In genomic region chr10:114739916-114740315, GRCm38 (mm10) we compare ENCODE assay signal across 25 mouse cellular contexts.
DNase-seq lines count a peak whose midpoint lies in the region; ATAC-seq and TF ChIP-seq lines count a peak whose summit lies in the region.
"Had no signal": no experiment of that assay in that cellular context is flagged by ENCODE, and none has a peak within 500 bp of the region (broad histone marks: within the 10 kb centered on the region; RNA-seq: fewer than 3 reads in every experiment).

No protein-coding gene starts in this region.

- no peaks in the 10 kb centered on the region for H3K9me3 ChIP-seq in liver, postnatal 0 days (ENCODE audit: low read length)
- H3K9me3 ChIP-seq: embryonic facial prominence, embryonic 10.5 days; embryonic facial prominence, embryonic 13.5 days; forebrain, embryonic 12.5 days; forebrain, embryonic 15.5 days; heart, embryonic 10.5 days; heart, embryonic 13.5 days; hindbrain, embryonic 12.5 days; hindbrain, embryonic 15.5 days had no signal

- DNase-seq in adrenal gland, postnatal 14 days = peak; percentile 12
- no peak for DNase-seq in adrenal gland, postnatal 25 days
- peak; percentile 39 to 52 for DNase-seq in cerebellum, adult 18-20 months
- no peak for DNase-seq in cerebellum, adult 8-10 months
- peak; percentile 6 for DNase-seq in liver, adult 2 months (ENCODE audit: extremely low read depth, low read depth, low spot score)
- DNase-seq in liver, postnatal 0 days = no peak
- no peak for DNase-seq in ovary, adult 18-20 months (ENCODE audit: low spot score)
- DNase-seq: B cell, adult 2 months; embryo, embryonic 11 days; gastrocnemius, postnatal 25 days; heart, adult 2 months; kidney, adult 2 months had no signal

- no peak overlapping the region for H3K9ac ChIP-seq in liver, adult 2 months (ENCODE audit: low read depth, low read length)
- H3K9ac ChIP-seq in liver, postnatal 0 days (replicated peaks) = no peak overlapping the region
- H3K9ac ChIP-seq: embryonic facial prominence, embryonic 13.5 days; forebrain, embryonic 12.5 days; forebrain, embryonic 15.5 days; heart, embryonic 13.5 days; hindbrain, embryonic 12.5 days; hindbrain, embryonic 15.5 days had no signal

- no peak for TF ChIP-seq POLR2A in liver, adult 2 months (IDR thresholded peaks at IDR 0.05; ENCODE audit: extremely low read depth, insufficient read depth, low read length)

- H3K4me2 ChIP-seq in liver, postnatal 0 days (ENCODE audit: low read depth, low read length) = no peak overlapping the region
- H3K4me2 ChIP-seq: embryonic facial prominence, embryonic 13.5 days; forebrain, embryonic 12.5 days; forebrain, embryonic 15.5 days; heart, embryonic 13.5 days; hindbrain, embryonic 12.5 days; hindbrain, embryonic 15.5 days had no signal

- H3K36me3 ChIP-seq in liver, adult 2 months (ENCODE audit: control insufficient read depth, insufficient read depth, low read length) = no peaks in the 10 kb centered on the region
- no peaks in the 10 kb centered on the region for H3K36me3 ChIP-seq in liver, postnatal 0 days (replicated peaks; ENCODE audit: insufficient read depth, low read length)
- H3K36me3 ChIP-seq: embryonic facial prominence, embryonic 10.5 days; embryonic facial prominence, embryonic 13.5 days; forebrain, embryonic 12.5 days; forebrain, embryonic 15.5 days; G1E; heart, embryonic 10.5 days; heart, embryonic 13.5 days; hindbrain, embryonic 12.5 days; hindbrain, embryonic 15.5 days had no signal

- no peaks in the 10 kb centered on the region for H3K4me1 ChIP-seq in liver, adult 2 months (ENCODE audit: control insufficient read depth, insufficient read depth, low read length)
- H3K4me1 ChIP-seq in liver, postnatal 0 days (ENCODE audit: insufficient read depth) = no peaks in the 10 kb centered on the region
- H3K4me1 ChIP-seq: forebrain, embryonic 12.5 days; forebrain, embryonic 15.5 days; heart, embryonic 10.5 days; heart, embryonic 13.5 days; hindbrain, embryonic 12.5 days; hindbrain, embryonic 15.5 days had no signal

- ATAC-seq in liver, postnatal 0 days = no peak
- ATAC-seq: forebrain, embryonic 15.5 days; intestine, postnatal 0 days; Patski had no signal

- no peaks in the 10 kb centered on the region for H3K79me2 ChIP-seq in liver, adult 2 months (ENCODE audit: control insufficient read depth, insufficient read depth, low read length)

- no peak overlapping the region for H3K27ac ChIP-seq in liver, adult 2 months (replicated peaks; ENCODE audit: insufficient read depth, low read depth, low read length)
- H3K27ac ChIP-seq in liver, postnatal 0 days (ENCODE audit: low read depth) = no peak overlapping the region
- H3K27ac ChIP-seq: embryonic facial prominence, embryonic 10.5 days; embryonic facial prominence, embryonic 13.5 days; forebrain, embryonic 12.5 days; forebrain, embryonic 15.5 days; heart, adult 2 months; heart, embryonic 10.5 days; heart, embryonic 13.5 days; hindbrain, embryonic 12.5 days; hindbrain, embryonic 15.5 days had no signal

- WGBS in liver, adult 2 months = 83% methylated on average over 5 of the region's 5 CpGs
- 78% methylated on average over 5 of the region's 5 CpGs for WGBS in liver, postnatal 0 days (ENCODE audit: insufficient replicate concordance)

- TF ChIP-seq EP300 in liver, postnatal 0 days (IDR thresholded peaks at IDR 0.05; ENCODE audit: low read depth) = no peak

- no peaks in the 10 kb centered on the region for H3K27me3 ChIP-seq in liver, adult 2 months (ENCODE audit: control insufficient read depth, insufficient read depth, low read length)
- no peaks in the 10 kb centered on the region for H3K27me3 ChIP-seq in liver, postnatal 0 days (ENCODE audit: insufficient read depth, low read length)
- H3K27me3 ChIP-seq: CH12.LX; embryonic facial prominence, embryonic 13.5 days; forebrain, embryonic 12.5 days; forebrain, embryonic 15.5 days; heart, embryonic 13.5 days; hindbrain, embryonic 12.5 days; hindbrain, embryonic 15.5 days had no signal

- no peak for TF ChIP-seq CTCF in liver, adult 2 months (IDR thresholded peaks at IDR 0.05; ENCODE audit: low read depth, low read length)
- TF ChIP-seq CTCF in liver, postnatal 0 days (IDR thresholded peaks at IDR 0.05; ENCODE audit: low read depth) = no peak

- no peak overlapping the region for H3K4me3 ChIP-seq in liver, adult 2 months (ENCODE audit: insufficient read depth, low read depth, low read length)
- H3K4me3 ChIP-seq in liver, postnatal 0 days (ENCODE audit: low read depth, low read length) = no peak overlapping the region
- H3K4me3 ChIP-seq: embryonic facial prominence, embryonic 10.5 days; embryonic facial prominence, embryonic 13.5 days; erythroblast, embryonic 14.5 days; forebrain, embryonic 12.5 days; forebrain, embryonic 15.5 days; heart, adult 2 months; heart, embryonic 10.5 days; heart, embryonic 13.5 days; hindbrain, embryonic 12.5 days; hindbrain, embryonic 15.5 days had no signal

Comparison
In these comparisons a context has a peak if more than half of its experiments do, and no peak if none do; other contexts are left out.
1. DNase-seq: peak in adrenal gland, postnatal 14 days (single experiment), cerebellum, adult 18-20 months (2 of 2) and liver, adult 2 months (single experiment); none in adrenal gland, postnatal 25 days (single experiment), cerebellum, adult 8-10 months (single experiment), liver, postnatal 0 days (single experiment) and ovary, adult 18-20 months (single experiment).